Mouse (Mus musculus) kidney, postnatal 0 days (tissue): ENCODE data around the gene Triap1. TPM values are rescaled to one million over a fixed set of nuclear protein-coding genes. Genes with fewer than 3 reads are reported as not detected.
"Not testable (repeated sequence)": the region's sequence is repeated elsewhere in the genome, so short reads cannot be mapped to it uniquely, and the experiment has no call there.

ENCODE experiments used
- ATAC-seq: fragments of 200-750 bp; cut with Nextera tagmentation; replicated peaks from 2 replicates; pipeline ENCODE4 v1.8.0; 2017; ENCODE audit warnings: low read depth, moderate number of reproducible peaks, moderate TSS enrichment, moderate library complexity; ENCODE audit not compliant: low FRiP score
- DNase-seq: peaks from one replicate; pipeline ENCODE4 v3.0.0-alpha.2; 2016; ENCODE audit warnings: low spot score
- H3K27ac ChIP-seq: fragments of 300-500 bp; sonication (generic); 2 replicates; pipeline ENCODE4 v1.5.1; 2014; ENCODE audit warnings: mild to moderate bottlenecking
- H3K27me3 ChIP-seq: fragments of 300-500 bp; sonication (generic); 2 replicates; pipeline ENCODE4 v1.6.1; 2014; ENCODE audit warnings: low read length, mixed read lengths; ENCODE audit not compliant: insufficient read depth
- H3K36me3 ChIP-seq: fragments of 300-500 bp; sonication (generic); 2 replicates; pipeline ENCODE4 v1.6.1; 2014; ENCODE audit warnings: low read length, mixed read lengths; ENCODE audit not compliant: insufficient read depth
- H3K4me1 ChIP-seq: fragments of 300-500 bp; sonication (generic); replicated peaks from 2 replicates; pipeline ENCODE4 v1.6.1; 2014; ENCODE audit warnings: antibody characterized with exemption, low read length, mixed read lengths; ENCODE audit not compliant: insufficient read depth
- H3K4me2 ChIP-seq: fragments of 300-500 bp; sonication (generic); 2 replicates; pipeline ENCODE4 v1.6.1; 2014; ENCODE audit warnings: mild to moderate bottlenecking, low read length, moderate library complexity, mixed read lengths
- H3K4me3 ChIP-seq: fragments of 300-500 bp; sonication (generic); replicated peaks from 2 replicates; pipeline ENCODE4 v1.5.1; 2014; ENCODE audit warnings: low read depth, low read length
- H3K9ac ChIP-seq: fragments of 300-500 bp; sonication (generic); 2 replicates; pipeline ENCODE4 v1.6.1; 2014; ENCODE audit warnings: low read depth, low read length
- H3K9me3 ChIP-seq: fragments of 300-500 bp; sonication (generic); replicated peaks from 2 replicates; pipeline ENCODE4 v1.6.1; 2016; ENCODE audit warnings: low read length, inconsistent platforms, mixed read lengths
- CTCF ChIP-seq: IDR thresholded peaks from 2 replicates; pipeline ENCODE4 v1.5.1; 2016; ENCODE audit warnings: antibody characterized with exemption, low read depth, mild to moderate bottlenecking, moderate library complexity
- WGBS: fragments of 180-500 bp; shearing (Covaris S2); extraction: QIAGEN DNeasy Blood & Tissue Kit; methylation state at CpG from one replicate; pipeline ENCODE4 v1.1.7; 2014; 5-methylcytosine and 5-hydroxymethylcytosine counted together
- polyA plus RNA-seq: library from polyadenylated mRNA; unstranded; fragments of >200 nt; fragmentation: Nextera tagmentation; extraction: Ambion mirVana; gene quantifications from 2 replicates; pipeline ENCODE4 v1.2.1, GENCODE M21; 2015

The Triap1 gene
- polyA plus RNA-seq, 1 experiment from 2014 or later, result 59.0 TPM

- no peak overlapping the region for H3K4me3 ChIP-seq
- no peaks in the 10 kb centered on the region for H3K4me1 ChIP-seq
- no peaks in the 10 kb centered on the region for H3K9me3 ChIP-seq
- ATAC-seq (no peak), DNase-seq (no peak)
- no peak overlapping the region for H3K4me2 ChIP-seq
- TF ChIP-seq CTCF, result no peak
- WGBS, result 24% methylated on average over 19 of the region's 19 CpGs
- H3K9ac ChIP-seq, result no peak overlapping the region
- no peak overlapping the region for H3K27ac ChIP-seq
- no peaks in the 10 kb centered on the region for H3K27me3 ChIP-seq
- H3K36me3 ChIP-seq, result no peaks in the 10 kb centered on the region
Observed at GRCm38 (mm10) chr5:115362819-115363714, 22.0 kb downstream of the Triap1 start.

- H3K9ac ChIP-seq, result no peak overlapping the region
- no peaks in the 10 kb centered on the region for H3K4me1 ChIP-seq
- H3K9me3 ChIP-seq, result no peaks in the 10 kb centered on the region
- ATAC-seq (no peak), DNase-seq (no peak)
- no peak overlapping the region for H3K4me2 ChIP-seq
- no peak overlapping the region for H3K4me3 ChIP-seq
- no peaks in the 10 kb centered on the region for H3K36me3 ChIP-seq
- no peaks in the 10 kb centered on the region for H3K27me3 ChIP-seq
- 84% methylated on average over 4 of the region's 4 CpGs for WGBS
- H3K27ac ChIP-seq, result no peak overlapping the region
- TF ChIP-seq CTCF, result no peak
Observed at GRCm38 (mm10) chr5:115364782-115365181, 23.8 kb downstream of the Triap1 start.

GRCm38 (mm10) chr5:115371736-115372135 lies 30.7 kb downstream of the Triap1 start:
- H3K9me3 ChIP-seq, result no peaks in the 10 kb centered on the region
- no peaks in the 10 kb centered on the region for H3K27me3 ChIP-seq
- DNase-seq (peak; percentile 50), ATAC-seq (peak; percentile 40; the same call in 1 of the 2 replicates)
- H3K4me1 ChIP-seq, result no peaks in the 10 kb centered on the region
- no peaks in the 10 kb centered on the region for H3K36me3 ChIP-seq
- TF ChIP-seq CTCF, result no peak
- H3K4me3 ChIP-seq, result no peak overlapping the region
- no peak overlapping the region for H3K9ac ChIP-seq
- H3K27ac ChIP-seq, result no peak overlapping the region
- no peak overlapping the region for H3K4me2 ChIP-seq
- WGBS, result 25% methylated on average over 9 of the region's 9 CpGs

GRCm38 (mm10) chr5:115373441-115374203 lies 32.6 kb downstream of the Triap1 start:
- ATAC-seq, result 0 out of 2 replicates have a peak, but pooled peaks have one; percentile 40
- peak; percentile 74 for DNase-seq
- Histone ChIP-seq H3K9ac (peak overlapping the region; percentile 54; the same call in 1 of the 2 replicates), H3K27ac (no peak overlapping the region), H3K4me1 (no peaks in the 10 kb centered on the region), H3K4me2 (peak overlapping the region; percentile 56), H3K9me3 (no peaks in the 10 kb centered on the region), H3K36me3 (no peaks in the 10 kb centered on the region), H3K27me3 (no peaks in the 10 kb centered on the region), H3K4me3 (0 out of 2 replicates have a peak overlapping the region, but pooled peaks have one; percentile 19)
- WGBS, result 13% methylated on average over 26 of the region's 26 CpGs
- TF ChIP-seq CTCF, result no peak

- H3K27ac ChIP-seq, result no peak overlapping the region
- ATAC-seq (no peak), DNase-seq (no peak)
- peak overlapping the region; percentile 54; the same call in 1 of the 2 replicates for H3K9ac ChIP-seq
- H3K36me3 ChIP-seq, result no peaks in the 10 kb centered on the region
- 16% methylated on average over 11 of the region's 11 CpGs for WGBS
- H3K4me3 ChIP-seq, result 0 out of 2 replicates have a peak overlapping the region, but pooled peaks have one; percentile 19
- H3K9me3 ChIP-seq, result no peaks in the 10 kb centered on the region
- no peaks in the 10 kb centered on the region for H3K4me1 ChIP-seq
- no peak for TF ChIP-seq CTCF
- H3K4me2 ChIP-seq, result peak overlapping the region; percentile 56
- H3K27me3 ChIP-seq, result no peaks in the 10 kb centered on the region
Observed at GRCm38 (mm10) chr5:115374204-115374820, 33.3 kb downstream of the Triap1 start.

GRCm38 (mm10) chr5:115375436-115375835 lies 34.4 kb downstream of the Triap1 start:
- ATAC-seq, result no peak
- Histone ChIP-seq H3K27me3 (no peaks in the 10 kb centered on the region), H3K9ac (no peak overlapping the region), H3K36me3 (no peaks in the 10 kb centered on the region), H3K27ac (no peak overlapping the region), H3K4me3 (no peak overlapping the region), H3K9me3 (no peaks in the 10 kb centered on the region), H3K4me1 (no peaks in the 10 kb centered on the region), H3K4me2 (no peak overlapping the region)
- WGBS, result 76% methylated on average over 2 of the region's 2 CpGs
- no peak for DNase-seq
- peak; percentile 14; the same call in 1 of the 2 replicates for TF ChIP-seq CTCF

- not testable (repeated sequence) for H3K9me3 ChIP-seq, H3K27ac ChIP-seq, H3K4me1 ChIP-seq, H3K4me2 ChIP-seq, DNase-seq, H3K27me3 ChIP-seq, ATAC-seq, H3K4me3 ChIP-seq, H3K36me3 ChIP-seq, H3K9ac ChIP-seq
- 79% methylated on average over 2 of the region's 2 CpGs for WGBS
Observed at GRCm38 (mm10) chr5:115378882-115379281, 37.9 kb downstream of the Triap1 start.
